Mouse (Mus musculus) kidney, adult 2 months (tissue): ENCODE results near the gene Spen.

Experiments used
- CTCF ChIP-seq: fragments of 200-500 bp; conservative IDR thresholded peaks from 2 replicates; pipeline ENCODE4 v1.5.1; 2011; ENCODE audit warnings: low read depth, mild to moderate bottlenecking, control low read depth, low read length, moderate library complexity, mixed read lengths; ENCODE audit not compliant: insufficient read depth, insufficient read length
- POLR2A ChIP-seq: fragments of 200-500 bp; IDR thresholded peaks from one replicate; pipeline ENCODE4 v1.6.1; 2011; ENCODE audit warnings: low read depth, low read length, control low read depth

- no peak for TF ChIP-seq CTCF
- TF ChIP-seq POLR2A = no peak
These were observed 6.1 kb upstream of the Spen start for GRCm38 (mm10) chr4:141544536-141544935.
